Mouse (Mus musculus) neural tube, embryonic 11.5 days (tissue): ENCODE measurements at regions not wholly inside any gene's neighbourhood (a gene's known extent, or its start where the extent isn't known, plus 50 kb on each side); places are given as distances from the start of the nearest gene placed in this dataset. TPM values are rescaled to one million over a fixed set of nuclear protein-coding genes. Genes with fewer than 3 reads are reported as not detected.

ENCODE experiments used
- ATAC-seq: fragments of 200-750 bp; cut with Nextera tagmentation; 2 replicates; pipeline ENCODE4 v1.8.0; 2017; ENCODE audit warnings: moderate number of reproducible peaks, mild to moderate bottlenecking, moderate TSS enrichment, moderate library complexity; ENCODE audit not compliant: insufficient read depth, low FRiP score, low TSS enrichment
- DNase-seq: peaks from one replicate; pipeline ENCODE4 v3.0.0-alpha.2; 2015; ENCODE audit warnings: low spot score
- H3K27ac ChIP-seq: fragments of 300-500 bp; sonication (generic); 2 replicates; pipeline ENCODE4 v1.5.1; 2014; ENCODE audit warnings: low read depth, mild to moderate bottlenecking, low read length
- H3K27me3 ChIP-seq: fragments of 300-500 bp; sonication (generic); 2 replicates; pipeline ENCODE4 v1.6.1; 2014; ENCODE audit warnings: mild to moderate bottlenecking, low read length, mixed read lengths; ENCODE audit not compliant: control insufficient read depth, insufficient read depth
- H3K36me3 ChIP-seq: fragments of 300-500 bp; sonication (generic); 2 replicates; pipeline ENCODE4 v1.6.1; 2014; ENCODE audit warnings: mild to moderate bottlenecking, low read length, moderate library complexity, mixed read lengths; ENCODE audit not compliant: control insufficient read depth, insufficient read depth
- H3K4me1 ChIP-seq: fragments of 300-500 bp; sonication (generic); 2 replicates; pipeline ENCODE4 v1.6.1; 2014; ENCODE audit warnings: low read length, mixed read lengths; ENCODE audit not compliant: control insufficient read depth, insufficient read depth
- H3K4me2 ChIP-seq: fragments of 300-500 bp; sonication (generic); 2 replicates; pipeline ENCODE4 v1.6.1; 2014; ENCODE audit warnings: low read depth, mild to moderate bottlenecking, moderate library complexity
- H3K4me3 ChIP-seq: fragments of 300-500 bp; sonication (generic); 2 replicates; pipeline ENCODE4 v1.5.1; 2014; ENCODE audit warnings: low read depth, low read length
- H3K9ac ChIP-seq: fragments of 300-500 bp; sonication (generic); 2 replicates; pipeline ENCODE4 v1.6.1; 2014; ENCODE audit warnings: mild to moderate bottlenecking, low read length
- H3K9me3 ChIP-seq: fragments of 300-500 bp; sonication (generic); 2 replicates; pipeline ENCODE4 v1.6.1; 2016; ENCODE audit warnings: low read length; ENCODE audit not compliant: control insufficient read depth
- WGBS: fragments of 180-500 bp; shearing (Covaris S2); extraction: QIAGEN DNeasy Blood & Tissue Kit; methylation state at CpG from one replicate; pipeline ENCODE4 v1.1.7; 2014; 5-methylcytosine and 5-hydroxymethylcytosine counted together
- microRNA-seq: library from miRNA; unstranded; fragments of <30 nt; microRNA quantifications from one replicate; pipeline ENCODE4, GENCODE M21; 2016

DNA sequence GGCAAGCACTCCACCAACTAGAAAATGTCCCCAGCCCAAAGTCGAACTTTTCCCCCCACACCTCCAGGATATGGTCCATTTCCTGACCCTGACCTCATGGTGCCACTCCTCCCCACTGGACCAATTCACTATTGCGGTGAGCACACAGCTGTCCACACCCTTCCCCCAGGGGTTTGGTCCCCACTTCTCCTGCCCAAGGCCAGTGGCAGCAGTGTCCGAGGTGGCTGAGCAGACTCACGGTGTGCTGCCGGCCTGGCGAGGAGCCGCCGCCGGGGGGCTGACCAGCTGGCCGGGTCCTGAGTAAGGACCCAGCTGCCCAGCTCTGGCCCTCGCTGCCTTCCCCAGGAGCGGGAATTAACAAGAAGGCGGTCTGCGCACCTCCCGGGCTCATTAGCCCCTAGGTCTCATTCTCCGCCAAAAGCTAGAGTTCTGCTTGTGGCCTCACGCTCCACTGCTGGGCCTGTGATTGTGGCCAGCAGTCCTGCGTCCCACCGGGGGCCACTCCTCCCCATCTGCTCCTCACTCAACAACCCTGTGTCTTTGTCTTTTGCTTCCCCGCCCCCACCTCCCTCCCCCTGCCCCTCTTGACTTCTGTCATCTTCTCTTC is 73.3 kb upstream of the Lhx5 start:
- Histone ChIP-seq H3K27me3 (peaks cover 2% of the 10 kb centered on the region; the same call in 1 of the 2 replicates), H3K4me1 (0 out of 2 replicates have a peak, but pooled peaks cover 3% of the 10 kb centered on the region), H3K9ac (peak overlapping the region; percentile 32; the same call in 1 of the 2 replicates), H3K9me3 (no peaks in the 10 kb centered on the region), H3K36me3 (no peaks in the 10 kb centered on the region), H3K4me2 (peak overlapping the region; percentile 16; the same call in 1 of the 2 replicates), H3K27ac (no peak overlapping the region), H3K4me3 (no peak overlapping the region)
- DNase-seq (peak; percentile 44), ATAC-seq (no peak)
- 4% methylated on average over 20 of the region's 20 CpGs for WGBS

DNA sequence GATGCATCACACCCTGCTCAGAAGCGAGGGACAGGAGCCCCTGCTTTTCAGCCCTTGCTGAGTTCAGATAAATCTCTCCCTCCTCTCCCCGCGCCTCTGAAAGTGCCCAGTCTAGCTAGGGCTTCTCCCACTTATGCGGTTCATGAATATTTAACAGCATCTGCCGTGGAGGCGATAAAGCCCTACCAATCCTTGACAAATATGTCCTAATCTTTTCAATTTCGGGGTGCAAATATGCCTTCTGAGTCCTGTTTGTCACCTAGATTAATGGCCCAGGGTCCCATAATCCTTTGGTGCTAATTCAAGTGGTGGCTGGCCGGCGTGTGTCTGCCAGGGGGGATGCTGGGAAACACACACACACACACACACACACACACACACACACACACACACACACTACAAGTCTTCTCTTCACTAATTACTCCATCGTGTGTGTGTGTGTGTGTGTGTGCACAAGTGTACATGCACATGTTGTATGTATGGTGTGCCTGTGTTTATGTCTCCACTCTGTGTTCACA is 65.5 kb upstream of the Lhx5 start:
- no peak for DNase-seq
- Histone ChIP-seq H3K27ac (peak overlapping the region; percentile 5; the same call in 1 of the 2 replicates), H3K9me3 (no peaks in the 10 kb centered on the region)

DNA sequence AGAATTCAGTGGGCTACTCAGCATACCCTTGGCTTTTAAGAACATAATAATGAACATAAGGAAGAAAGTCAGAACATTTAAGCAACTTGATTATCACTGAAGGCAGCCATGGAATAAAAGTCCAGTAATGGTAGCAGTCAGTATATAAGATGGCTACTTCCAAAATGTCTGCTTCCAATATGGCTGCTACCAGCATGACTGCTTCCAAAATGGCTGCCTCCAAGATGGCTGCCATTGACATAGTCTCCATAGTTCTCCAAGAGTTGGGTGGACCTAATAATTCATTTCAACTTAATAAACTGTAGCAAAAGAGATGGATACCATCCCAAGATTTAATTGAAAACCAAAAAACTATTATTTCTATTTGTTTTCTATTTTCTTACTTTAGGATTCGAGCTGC is 62.7 kb upstream of the Lhx5 start:
- no peak overlapping the region for H3K9ac ChIP-seq
- H3K4me3 ChIP-seq = no peak overlapping the region
- H3K4me2 ChIP-seq = no peak overlapping the region
- no peak overlapping the region for H3K27ac ChIP-seq
- H3K36me3 ChIP-seq = no peaks in the 10 kb centered on the region
- no peaks in the 10 kb centered on the region; the same call in 1 of the 2 replicates for H3K4me1 ChIP-seq
- no peaks in the 10 kb centered on the region for H3K9me3 ChIP-seq
- H3K27me3 ChIP-seq = no peaks in the 10 kb centered on the region
- 89% methylated on average over 1 of the region's 1 CpGs for whole genome bisulfite sequencing
- DNase-seq (no peak), ATAC-seq (no peak)

More for the DNA sequence above, 65.5 kb upstream of the Lhx5 start:
- H3K4me1 ChIP-seq = no peaks in the 10 kb centered on the region
- H3K27me3 ChIP-seq = no peaks in the 10 kb centered on the region
- ATAC-seq = no peak
- no peak overlapping the region for H3K4me2 ChIP-seq
- H3K9ac ChIP-seq = no peak overlapping the region
- H3K4me3 ChIP-seq = no peak overlapping the region
- 31% methylated on average over 10 of the region's 10 CpGs for WGBS
- no peaks in the 10 kb centered on the region for H3K36me3 ChIP-seq

DNA sequence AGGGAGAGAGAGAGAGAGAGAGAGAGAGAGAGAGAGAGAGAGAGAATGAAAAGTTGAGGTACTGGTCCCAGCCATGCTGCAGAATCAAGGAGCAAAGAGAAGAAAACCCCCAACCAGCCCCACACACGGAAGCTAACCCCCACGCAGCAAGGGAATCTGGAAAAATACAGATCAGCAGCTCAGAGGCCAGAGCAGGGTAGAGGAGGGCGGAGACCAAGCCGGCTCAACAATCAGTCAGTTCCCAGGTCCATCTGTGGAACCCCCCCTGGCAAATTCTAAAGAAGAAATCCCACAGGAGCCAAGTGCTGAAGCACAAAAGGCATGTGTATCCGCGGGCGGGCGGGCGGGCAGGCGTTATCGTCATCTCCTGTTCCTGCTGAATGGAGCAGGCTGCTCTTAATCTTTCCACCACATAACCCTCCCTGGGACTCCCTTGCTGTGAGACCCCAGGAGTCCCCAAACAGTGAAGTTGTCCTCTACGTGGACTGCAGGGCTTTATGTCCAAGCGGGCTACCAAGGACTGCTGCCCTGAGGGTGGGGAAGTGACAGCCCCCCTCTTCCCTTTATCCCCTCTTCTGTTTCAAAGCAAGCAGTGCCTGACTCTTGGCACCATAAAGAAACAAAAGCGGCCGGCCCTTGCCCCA is 60.2 kb upstream of the Lhx5 start:
- Histone ChIP-seq H3K27ac (peak overlapping the region; percentile 4; the same call in 1 of the 2 replicates), H3K9me3 (no peaks in the 10 kb centered on the region), H3K36me3 (no peaks in the 10 kb centered on the region), H3K9ac (peak overlapping the region; percentile 24; the same call in 1 of the 2 replicates), H3K4me2 (peak overlapping the region; percentile 12; the same call in 1 of the 2 replicates), H3K4me3 (no peak overlapping the region), H3K4me1 (no peaks in the 10 kb centered on the region; the same call in 1 of the 2 replicates), H3K27me3 (no peaks in the 10 kb centered on the region)
- DNase-seq = peak; percentile 51
- no peak for ATAC-seq
- 2% methylated on average over 15 of the region's 15 CpGs for WGBS

DNA sequence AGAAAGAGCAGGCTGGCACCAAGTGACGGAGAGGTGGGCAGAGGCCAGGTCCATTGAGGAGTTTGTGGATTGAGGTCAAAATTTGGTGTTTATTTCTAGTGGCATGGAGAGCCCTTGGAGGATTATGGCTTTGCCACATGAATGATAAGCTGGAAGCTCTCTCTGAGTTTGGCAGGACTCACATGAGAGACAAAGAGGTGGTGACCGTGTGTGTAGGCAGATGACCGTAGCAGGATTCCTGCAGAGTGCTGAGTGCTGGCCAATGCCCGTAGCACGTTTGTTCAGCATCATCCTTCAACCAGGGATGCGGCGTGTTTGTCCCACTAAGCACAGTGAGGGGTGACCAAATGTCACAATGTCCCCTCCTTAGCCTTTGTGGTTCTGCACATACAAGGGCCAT is 58.1 kb upstream of the Lhx5 start:
- H3K4me2 ChIP-seq = no peak overlapping the region
- no peaks in the 10 kb centered on the region for H3K27me3 ChIP-seq
- WGBS = 82% methylated on average over 7 of the region's 7 CpGs
- no peaks in the 10 kb centered on the region for H3K36me3 ChIP-seq
- no peak overlapping the region for H3K4me3 ChIP-seq
- ATAC-seq (no peak), DNase-seq (no peak)
- H3K9me3 ChIP-seq = no peaks in the 10 kb centered on the region
- no peaks in the 10 kb centered on the region; the same call in 1 of the 2 replicates for H3K4me1 ChIP-seq
- H3K27ac ChIP-seq = no peak overlapping the region
- H3K9ac ChIP-seq = no peak overlapping the region

Small RNAs in the stretch of these regions (microRNA-seq; reads per million reads assigned to microRNA genes)
- gene Gm26474 = not detected
